Mouse (Mus musculus): ENCODE results near the gene Luzp1. TPM values are rescaled to one million over a fixed set of nuclear protein-coding genes. Genes with fewer than 3 reads are reported as not detected.

Luzp1 gene
- 7.6 and 8.9 TPM in 2 replicates for total RNA-seq (2017)

DNA sequence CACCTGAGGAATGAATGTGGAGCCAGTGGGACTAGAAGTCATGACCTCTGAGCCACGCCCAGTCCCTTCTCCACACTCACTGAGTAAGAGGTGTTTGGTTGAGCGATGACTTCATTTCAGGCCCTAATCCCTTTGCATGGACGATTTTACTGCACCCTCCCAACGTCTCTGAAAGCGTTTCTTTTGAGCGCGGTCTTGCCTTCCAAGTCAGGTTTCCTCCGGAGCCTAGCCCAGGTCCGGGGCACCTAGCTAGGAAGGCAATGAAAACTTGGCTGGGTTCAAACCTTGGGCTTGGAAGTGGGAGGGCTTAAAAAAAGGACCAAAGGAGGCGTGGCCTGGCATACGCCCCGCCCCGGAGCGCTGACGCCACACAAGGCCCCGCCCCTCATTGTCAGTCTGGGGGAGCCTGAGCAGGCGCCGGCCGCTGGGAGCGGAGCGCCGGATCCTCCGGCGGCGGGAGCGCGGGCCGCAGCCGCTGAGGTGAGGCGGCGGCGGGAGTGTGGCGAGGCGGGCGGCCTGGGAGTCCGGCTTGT is at the start of gene Luzp1:
Luzp1 (plus strand) TSS at position 391 of the 533 bp plus-strand sequence.
- ATAC-seq (replicated peaks in 1 of 2; ENCODE audit: insufficient read depth in 1 of 2, low FRiP score in 2 of 2, low TSS enrichment in 1 of 2, low read depth in 1 of 2, poor library complexity in 2 of 2, severe bottlenecking in 2 of 2), result peak; percentile 82 to 86

DNA sequence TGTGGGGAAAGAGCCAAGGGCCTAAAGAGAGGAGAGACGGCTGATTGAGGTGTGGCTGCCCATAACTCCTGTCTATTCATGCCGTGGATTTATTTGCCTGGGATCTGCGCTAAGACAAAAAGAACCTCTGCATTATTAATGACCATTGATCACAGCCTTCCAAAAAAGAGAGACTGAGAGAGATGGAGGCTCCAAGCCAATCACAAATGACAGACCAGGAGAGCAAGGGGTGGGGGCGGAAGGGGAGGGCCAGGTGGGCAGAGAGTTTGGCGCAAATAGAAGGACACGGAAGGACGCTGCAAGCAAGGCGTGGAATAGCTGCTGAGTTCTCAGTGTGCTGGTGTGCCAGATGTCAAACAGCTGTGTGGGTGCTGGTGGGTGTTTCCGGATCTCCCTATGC is 46.3 kb upstream of the Luzp1 start, which contains the start of gene Htr1d:
Htr1d (plus strand) TSS at position 301 of the 400 bp plus-strand sequence.
- ATAC-seq (replicated peaks in 1 of 2; ENCODE audit: insufficient read depth in 1 of 2, low FRiP score in 2 of 2, low TSS enrichment in 1 of 2, low read depth in 1 of 2, poor library complexity in 2 of 2, severe bottlenecking in 2 of 2), result no peak

DNA sequence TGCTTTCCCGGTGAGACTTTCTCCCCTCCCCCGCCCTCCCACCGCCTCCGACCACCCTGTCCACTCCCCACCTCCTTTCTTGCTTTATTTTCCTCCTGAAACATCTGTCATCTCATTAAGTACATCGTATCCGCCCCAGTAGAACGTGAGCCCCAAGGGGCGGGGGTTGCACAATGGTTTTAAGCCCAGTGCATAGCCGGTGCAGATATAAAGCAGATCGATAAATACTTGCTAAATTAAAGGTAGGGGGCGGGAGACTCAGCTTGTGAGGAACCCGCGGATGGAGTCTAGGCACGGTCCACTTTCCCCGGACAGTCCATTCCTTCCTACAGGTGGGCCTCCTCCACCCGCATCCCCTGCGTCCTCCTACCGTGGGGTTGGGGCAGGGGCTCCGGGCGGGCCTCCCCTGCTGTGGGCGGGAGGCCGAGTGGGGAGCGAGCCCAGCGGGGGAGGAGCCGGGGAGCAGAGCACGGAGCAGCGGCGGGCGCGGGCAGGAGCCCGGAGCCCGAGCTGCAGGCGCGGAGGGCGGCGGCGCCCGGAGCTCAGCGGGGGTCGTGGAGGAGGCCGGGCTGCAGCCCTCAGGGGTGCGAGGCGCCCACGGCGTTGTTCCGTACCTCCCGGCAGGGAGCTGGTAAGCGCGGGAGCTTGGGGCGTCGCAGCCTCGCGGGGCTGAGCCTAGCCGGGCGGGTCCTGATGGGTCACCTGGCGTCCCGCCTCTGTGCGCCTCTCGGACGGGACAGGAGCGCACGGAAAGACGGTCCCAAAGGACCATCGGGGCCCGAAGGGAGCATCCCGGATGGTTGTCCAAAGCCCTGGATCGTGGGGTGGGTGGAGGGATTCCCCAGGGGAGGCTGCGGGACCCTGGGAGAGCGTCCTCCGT is 45.2 kb upstream of the Luzp1 start:
- peak in 1 of 2 experiments; percentile 16; a peak in 2 of 4 replicates for ATAC-seq (replicated peaks in 1 of 2; ENCODE audit: insufficient read depth in 1 of 2, low FRiP score in 2 of 2, low TSS enrichment in 1 of 2, low read depth in 1 of 2, poor library complexity in 2 of 2, severe bottlenecking in 2 of 2)

DNA sequence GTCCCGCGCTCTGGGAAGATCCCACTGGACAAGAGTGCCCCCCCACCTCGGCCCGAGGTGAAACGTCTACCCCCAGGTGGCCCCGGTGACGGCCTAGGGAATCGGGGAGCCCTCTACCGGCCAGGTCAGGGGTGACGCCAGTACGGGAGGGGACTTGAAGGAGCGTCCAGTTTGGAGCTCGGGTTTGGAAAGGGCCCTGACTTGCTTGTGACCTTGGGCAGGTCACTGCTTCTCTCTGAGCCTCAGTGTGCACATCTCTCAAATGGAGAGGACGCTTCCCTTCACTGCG is 44.6 kb upstream of the Luzp1 start:
- ATAC-seq (replicated peaks in 1 of 2; ENCODE audit: insufficient read depth in 1 of 2, low FRiP score in 2 of 2, low TSS enrichment in 1 of 2, low read depth in 1 of 2, poor library complexity in 2 of 2, severe bottlenecking in 2 of 2), result peak in 1 of 2 experiments; percentile 52; a peak in 1 of 4 replicates

DNA sequence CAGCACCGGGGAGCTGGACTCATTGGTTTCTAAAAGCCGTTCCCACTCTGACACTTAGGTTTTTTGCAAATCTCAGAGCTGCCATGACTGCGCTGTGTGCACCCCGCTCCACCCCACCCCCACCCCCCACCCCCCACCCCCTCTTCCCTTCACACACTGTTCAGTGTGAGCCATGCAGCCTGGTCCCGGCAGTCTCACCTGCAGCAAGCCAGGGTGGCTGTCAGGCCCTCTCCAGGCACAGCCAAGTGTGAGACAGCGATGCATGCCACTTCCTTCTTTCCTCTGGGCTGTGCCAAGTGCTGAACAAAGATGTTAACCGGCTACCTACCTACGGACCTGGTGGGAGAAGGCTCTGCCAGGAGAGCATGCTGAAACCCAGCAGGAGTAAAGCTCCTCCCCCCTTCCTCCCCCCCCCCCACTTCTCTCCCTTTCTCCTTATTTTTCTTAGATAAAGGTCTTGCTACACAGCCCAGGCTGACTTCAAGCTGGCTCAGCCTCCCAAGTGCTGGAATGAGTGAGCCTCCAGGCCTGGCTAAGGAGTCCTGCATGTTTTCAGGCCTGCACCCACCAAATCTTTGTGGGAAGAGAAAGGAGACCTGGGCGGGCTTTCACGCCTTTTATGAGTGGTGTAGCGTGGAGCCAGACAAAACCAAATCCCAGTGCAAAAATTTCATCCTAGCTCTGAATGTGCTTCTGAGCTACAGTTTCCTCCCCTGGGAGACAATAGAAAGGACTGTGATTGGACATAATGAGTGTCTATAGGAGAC is 38.8 kb upstream of the Luzp1 start:
- no peak; a peak in 1 of 4 replicates for ATAC-seq (replicated peaks in 1 of 2; ENCODE audit: insufficient read depth in 1 of 2, low FRiP score in 2 of 2, low TSS enrichment in 1 of 2, low read depth in 1 of 2, poor library complexity in 2 of 2, severe bottlenecking in 2 of 2)

DNA sequence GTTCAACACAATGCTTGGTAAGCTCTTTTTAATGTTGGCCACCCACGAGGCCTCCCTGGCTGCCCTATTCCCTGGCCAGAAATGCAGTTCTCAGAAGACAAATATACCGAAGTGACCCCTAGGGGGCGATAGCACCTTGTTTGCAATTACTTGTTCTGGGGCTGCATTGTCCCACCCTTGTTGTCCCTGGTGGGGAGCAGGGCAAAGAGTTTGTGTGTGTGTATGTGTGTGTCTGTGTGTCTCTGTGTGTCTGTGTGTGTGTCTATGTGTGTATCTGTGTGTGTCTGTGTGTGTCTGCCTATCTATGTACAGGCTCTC is 38.2 kb upstream of the Luzp1 start:
- ATAC-seq (replicated peaks in 1 of 2; ENCODE audit: insufficient read depth in 1 of 2, low FRiP score in 2 of 2, low TSS enrichment in 1 of 2, low read depth in 1 of 2, poor library complexity in 2 of 2, severe bottlenecking in 2 of 2), result peak; percentile 64 to 76

DNA sequence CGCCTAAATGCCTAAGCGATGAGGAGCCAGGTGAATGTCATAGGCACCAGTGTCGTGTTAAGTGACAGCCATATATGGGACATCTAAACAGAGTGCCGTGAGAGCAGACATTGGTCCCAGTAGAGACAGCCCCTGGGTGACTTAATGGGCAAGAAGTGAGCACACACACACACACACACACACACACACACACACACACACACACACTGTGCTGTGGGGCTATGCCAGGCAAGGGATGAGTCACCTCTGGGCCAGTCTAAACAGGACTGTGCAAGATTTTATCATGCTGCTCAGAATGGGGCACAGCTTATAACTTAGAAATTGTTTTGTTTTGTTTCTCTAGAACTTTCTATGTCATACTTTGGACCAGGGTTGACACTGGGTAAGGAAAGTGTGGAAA is 35.5 kb upstream of the Luzp1 start:
- no peak for ATAC-seq (replicated peaks in 1 of 2; ENCODE audit: insufficient read depth in 1 of 2, low FRiP score in 2 of 2, low TSS enrichment in 1 of 2, low read depth in 1 of 2, poor library complexity in 2 of 2, severe bottlenecking in 2 of 2)

DNA sequence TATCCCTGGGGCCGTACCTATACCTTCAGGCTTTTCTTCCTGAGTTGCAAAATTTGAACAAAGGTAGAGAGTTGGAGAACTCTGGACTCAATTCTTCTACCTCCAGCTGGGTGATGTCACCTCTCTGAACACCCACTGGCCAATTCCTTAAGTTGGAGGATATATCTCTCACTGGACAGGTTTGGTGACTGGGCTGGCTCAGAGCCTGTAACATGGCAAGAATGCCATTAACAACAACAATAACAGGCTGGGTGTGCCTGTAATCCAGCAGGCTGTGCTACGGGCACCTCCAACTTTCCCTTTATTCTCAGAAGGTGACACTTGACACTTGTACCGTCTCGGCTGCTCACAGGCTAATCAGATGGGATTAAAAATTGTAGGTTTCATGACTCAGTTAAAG is 30.5 kb upstream of the Luzp1 start:
- no peak for ATAC-seq (replicated peaks in 1 of 2; ENCODE audit: insufficient read depth in 1 of 2, low FRiP score in 2 of 2, low TSS enrichment in 1 of 2, low read depth in 1 of 2, poor library complexity in 2 of 2, severe bottlenecking in 2 of 2)

DNA sequence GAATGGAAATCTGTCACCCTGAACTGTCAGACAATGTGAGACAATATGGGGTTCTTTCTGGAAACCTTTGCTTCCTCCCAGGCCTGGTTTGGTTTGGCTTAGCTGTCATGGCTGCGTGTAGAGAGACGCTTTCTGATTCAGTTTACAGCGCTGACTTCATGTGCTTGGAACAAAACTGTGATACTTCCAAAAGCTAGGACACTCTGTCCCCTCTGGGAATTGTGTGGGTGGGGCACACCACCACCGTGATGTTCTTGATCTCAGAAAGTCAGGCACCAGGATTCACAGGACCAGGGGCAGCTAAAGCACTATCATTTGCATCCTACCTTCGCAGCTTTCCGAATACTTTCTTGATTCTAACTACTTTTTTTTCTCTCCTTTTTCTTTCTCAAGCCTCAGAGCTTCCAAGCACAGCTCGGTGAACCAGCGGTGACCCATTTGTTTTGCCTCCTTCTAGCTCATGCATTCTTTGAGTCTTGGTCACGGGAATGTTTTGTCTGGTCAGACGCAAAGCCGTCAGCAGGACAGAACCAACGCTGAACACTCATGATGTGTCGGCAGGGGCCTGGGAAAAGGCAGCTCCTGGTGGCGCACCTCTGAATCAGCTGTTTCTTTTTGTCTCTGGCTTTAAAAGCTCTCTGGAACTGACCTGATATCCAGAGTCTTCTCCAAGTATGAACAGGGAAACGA is 28.1 kb upstream of the Luzp1 start:
- no peak for ATAC-seq (replicated peaks in 1 of 2; ENCODE audit: insufficient read depth in 1 of 2, low FRiP score in 2 of 2, low TSS enrichment in 1 of 2, low read depth in 1 of 2, poor library complexity in 2 of 2, severe bottlenecking in 2 of 2)

DNA sequence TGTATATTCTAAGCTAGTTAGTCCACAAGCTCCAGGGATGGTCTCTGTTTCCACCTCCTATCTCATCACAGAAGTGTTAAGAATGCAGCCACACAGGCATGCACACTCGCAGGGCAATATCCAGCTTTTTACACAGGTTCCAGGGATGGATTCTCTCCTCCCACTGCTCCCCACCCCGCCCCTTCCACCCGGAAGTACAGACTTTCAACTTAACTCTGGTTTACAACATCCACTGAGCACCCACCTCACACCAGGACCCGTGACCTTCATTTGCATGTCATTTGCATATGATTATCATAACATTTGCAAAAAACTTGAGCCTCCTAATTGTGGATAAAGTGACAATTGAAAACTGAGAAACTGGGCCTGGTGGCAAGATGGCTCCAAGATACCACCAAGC is 25.0 kb upstream of the Luzp1 start:
- no peak for ATAC-seq (replicated peaks in 1 of 2; ENCODE audit: insufficient read depth in 1 of 2, low FRiP score in 2 of 2, low TSS enrichment in 1 of 2, low read depth in 1 of 2, poor library complexity in 2 of 2, severe bottlenecking in 2 of 2)

DNA sequence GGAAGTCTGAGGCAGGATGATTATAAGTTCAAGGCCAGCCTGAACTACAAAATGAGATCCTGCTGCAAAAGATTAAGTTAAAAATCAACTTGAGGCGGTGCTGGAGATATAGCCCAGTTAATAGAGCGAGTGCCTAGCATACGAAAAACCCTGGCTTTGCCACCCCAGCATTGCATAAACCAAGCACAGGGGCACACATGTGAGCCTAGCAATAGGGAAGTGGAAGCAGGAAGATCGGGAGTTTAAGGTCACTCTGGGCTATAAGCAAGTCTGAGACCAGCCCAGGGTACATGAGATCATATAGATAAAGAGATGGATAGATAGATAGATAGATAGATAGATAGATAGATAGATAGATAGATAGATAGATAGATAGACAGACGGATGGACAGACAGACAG is 19.8 kb upstream of the Luzp1 start:
- no peak for ATAC-seq (replicated peaks in 1 of 2; ENCODE audit: insufficient read depth in 1 of 2, low FRiP score in 2 of 2, low TSS enrichment in 1 of 2, low read depth in 1 of 2, poor library complexity in 2 of 2, severe bottlenecking in 2 of 2)

DNA sequence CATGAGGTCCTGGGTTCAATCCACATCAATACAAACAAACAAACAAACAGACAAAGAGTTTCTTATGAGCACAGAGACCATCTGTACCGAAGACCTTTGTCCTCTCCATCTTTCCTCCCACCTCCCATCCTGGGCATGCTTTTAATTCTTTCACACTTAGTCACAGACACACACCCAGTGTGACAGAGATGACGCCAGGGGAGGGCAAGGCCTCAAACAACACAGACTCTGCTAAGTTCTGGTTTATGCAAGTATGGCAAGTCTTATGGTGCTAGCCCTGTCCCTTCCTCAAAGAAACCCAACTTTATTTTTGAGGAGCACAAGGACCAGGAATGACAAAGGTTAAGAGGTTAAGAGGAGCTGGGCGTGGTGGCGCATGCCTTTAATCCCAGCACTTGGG is 19.3 kb upstream of the Luzp1 start:
- ATAC-seq (replicated peaks in 1 of 2; ENCODE audit: insufficient read depth in 1 of 2, low FRiP score in 2 of 2, low TSS enrichment in 1 of 2, low read depth in 1 of 2, poor library complexity in 2 of 2, severe bottlenecking in 2 of 2), result no peak

DNA sequence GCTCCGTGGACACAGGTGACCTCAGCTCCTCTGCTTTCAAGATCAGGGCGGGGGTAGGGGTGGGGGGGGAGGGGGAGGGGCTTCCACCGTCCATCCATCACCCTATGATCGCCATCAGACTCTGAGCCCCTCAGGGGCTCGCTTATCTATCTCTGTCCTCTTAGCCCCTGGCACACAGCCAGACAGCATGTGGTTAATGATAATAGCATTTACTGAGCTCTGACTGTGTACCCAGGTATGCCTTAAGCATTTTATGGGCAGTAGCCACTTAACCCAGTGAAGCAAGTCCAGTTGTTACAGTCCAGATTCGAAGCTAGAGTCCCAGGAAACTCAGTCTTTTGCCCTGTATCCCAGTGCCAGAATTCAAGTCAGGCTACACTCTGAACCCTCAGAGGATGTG is 18.0 kb upstream of the Luzp1 start:
- ATAC-seq (replicated peaks in 1 of 2; ENCODE audit: insufficient read depth in 1 of 2, low FRiP score in 2 of 2, low TSS enrichment in 1 of 2, low read depth in 1 of 2, poor library complexity in 2 of 2, severe bottlenecking in 2 of 2), result no peak

DNA sequence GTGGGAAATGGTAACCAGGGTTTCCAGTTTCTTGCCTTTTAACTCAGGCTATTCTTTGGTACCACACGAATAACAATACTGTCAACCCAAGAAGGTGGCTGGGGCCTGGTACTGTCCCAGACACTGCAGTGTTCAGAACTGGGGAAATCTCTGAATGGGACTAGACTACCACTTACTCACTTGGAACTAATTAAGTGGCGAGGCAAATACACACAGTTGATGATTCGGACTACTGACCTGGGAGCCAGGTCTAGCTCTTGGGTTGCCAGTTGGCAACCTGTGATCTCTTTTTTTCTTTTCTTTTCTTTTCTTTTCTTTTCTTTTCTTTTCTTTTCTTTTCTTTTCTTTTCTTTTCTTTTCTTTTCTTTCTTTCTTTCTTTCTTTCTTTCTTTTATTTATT is 17.3 kb upstream of the Luzp1 start:
- ATAC-seq (replicated peaks in 1 of 2; ENCODE audit: insufficient read depth in 1 of 2, low FRiP score in 2 of 2, low TSS enrichment in 1 of 2, low read depth in 1 of 2, poor library complexity in 2 of 2, severe bottlenecking in 2 of 2), result no peak

DNA sequence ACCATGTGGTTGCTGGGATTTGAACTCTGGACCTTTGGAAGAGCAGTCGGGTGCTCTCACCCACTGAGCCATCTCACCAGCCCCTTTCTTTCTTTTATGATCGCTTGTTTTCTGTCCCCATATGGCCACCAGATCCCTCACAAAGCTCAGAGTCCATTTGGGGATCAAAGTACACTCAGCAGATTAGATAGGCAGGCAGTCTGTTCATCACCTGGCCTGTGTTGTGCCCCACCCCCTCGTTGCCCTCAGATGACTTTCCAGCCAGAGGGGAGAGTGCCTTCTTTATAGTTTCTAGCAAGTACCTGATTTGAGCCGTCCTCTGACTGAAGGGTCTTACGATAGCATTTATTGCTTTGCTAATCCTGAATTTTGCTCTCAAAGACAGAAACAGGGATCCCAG is 16.8 kb upstream of the Luzp1 start:
- ATAC-seq (replicated peaks in 1 of 2; ENCODE audit: insufficient read depth in 1 of 2, low FRiP score in 2 of 2, low TSS enrichment in 1 of 2, low read depth in 1 of 2, poor library complexity in 2 of 2, severe bottlenecking in 2 of 2), result no peak

DNA sequence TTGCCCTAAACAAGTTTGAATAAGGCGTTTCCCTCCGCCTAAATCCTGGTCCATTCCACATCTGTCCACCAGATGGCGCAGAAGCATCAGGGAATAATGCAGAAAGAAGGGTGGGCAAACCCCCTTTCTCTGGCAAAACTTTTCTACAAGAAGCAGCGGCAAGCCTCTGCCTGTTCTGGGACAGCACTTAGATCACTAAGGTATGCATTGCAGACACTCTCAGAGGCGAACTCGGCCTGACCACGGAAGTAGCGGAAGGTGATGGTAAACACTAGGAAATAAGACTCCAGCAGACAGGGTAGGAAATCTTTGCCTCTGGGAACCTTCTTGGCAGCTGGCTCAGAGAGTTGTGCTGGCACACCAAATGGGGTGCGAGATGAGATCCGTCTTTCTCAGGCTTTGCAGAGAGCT is 14.7 kb upstream of the Luzp1 start:
- ATAC-seq (replicated peaks in 1 of 2; ENCODE audit: insufficient read depth in 1 of 2, low FRiP score in 2 of 2, low TSS enrichment in 1 of 2, low read depth in 1 of 2, poor library complexity in 2 of 2, severe bottlenecking in 2 of 2), result peak; percentile 53 to 69; a peak in 3 of 4 replicates

DNA sequence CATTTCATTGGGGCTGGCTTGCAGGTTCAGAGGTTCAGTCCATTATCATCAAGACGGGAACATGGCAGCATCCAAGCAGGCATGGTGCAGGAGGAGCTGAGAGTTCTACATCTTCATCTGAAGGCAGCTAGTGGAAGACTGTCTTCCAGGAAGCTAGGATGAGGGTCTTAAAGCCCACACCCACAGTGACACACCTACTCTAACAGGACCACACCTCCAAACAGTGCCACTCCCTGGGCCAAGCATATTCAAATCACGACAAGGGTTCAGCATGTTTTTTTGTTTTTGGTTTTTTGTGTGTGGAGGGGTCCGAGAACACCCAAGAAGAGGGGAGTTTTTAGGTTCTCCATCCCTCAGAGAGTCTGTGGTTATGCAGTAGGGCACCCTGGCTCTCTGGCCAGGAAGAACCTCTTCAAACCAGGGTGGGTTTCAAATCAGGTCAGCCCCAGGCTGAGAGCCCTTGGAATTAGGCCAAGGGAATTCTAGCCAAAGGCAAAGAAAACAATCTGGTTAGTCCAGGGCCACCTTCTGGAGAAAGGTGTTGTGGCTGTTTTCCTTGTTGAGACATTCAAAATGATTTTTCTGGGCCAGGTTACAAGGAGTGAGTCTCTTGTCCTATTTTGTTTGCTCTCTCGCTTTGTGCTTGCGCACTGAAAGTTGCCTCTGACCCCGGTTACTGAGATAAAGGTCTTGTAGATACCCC is 12.9 kb upstream of the Luzp1 start:
- ATAC-seq (replicated peaks in 1 of 2; ENCODE audit: insufficient read depth in 1 of 2, low FRiP score in 2 of 2, low TSS enrichment in 1 of 2, low read depth in 1 of 2, poor library complexity in 2 of 2, severe bottlenecking in 2 of 2), result no peak
